Mouse (Mus musculus) liver (tissue): ENCODE data around the gene Hist2h2bb.

Experiments used
- DNase-seq: peaks from one replicate; pipeline ENCODE4 v3.0.0-alpha.2; 2020; ENCODE audit warnings: mixed read lengths

Hist2h2bb gene

DNA sequence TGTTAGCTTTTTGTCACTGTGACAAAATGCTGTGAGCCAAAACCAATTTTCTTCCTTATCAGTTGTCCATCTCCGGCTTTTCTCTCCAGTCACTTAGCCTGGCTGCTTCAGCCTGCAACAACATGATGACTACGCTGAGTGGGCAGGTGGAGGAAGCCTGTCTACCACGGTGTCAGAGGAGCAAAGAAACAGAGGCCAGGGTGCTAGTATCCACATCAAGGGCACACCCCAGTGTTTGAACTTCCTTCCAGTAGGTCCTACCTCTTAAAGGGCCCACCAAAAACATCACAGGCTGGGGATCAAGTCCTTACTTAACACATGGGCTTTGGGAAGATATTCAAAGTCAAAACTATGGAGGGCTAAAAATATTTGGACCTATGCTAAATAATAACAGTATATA, 39.9 kb downstream of the Hist2h2bb start:
- no peak for DNase-seq

DNA sequence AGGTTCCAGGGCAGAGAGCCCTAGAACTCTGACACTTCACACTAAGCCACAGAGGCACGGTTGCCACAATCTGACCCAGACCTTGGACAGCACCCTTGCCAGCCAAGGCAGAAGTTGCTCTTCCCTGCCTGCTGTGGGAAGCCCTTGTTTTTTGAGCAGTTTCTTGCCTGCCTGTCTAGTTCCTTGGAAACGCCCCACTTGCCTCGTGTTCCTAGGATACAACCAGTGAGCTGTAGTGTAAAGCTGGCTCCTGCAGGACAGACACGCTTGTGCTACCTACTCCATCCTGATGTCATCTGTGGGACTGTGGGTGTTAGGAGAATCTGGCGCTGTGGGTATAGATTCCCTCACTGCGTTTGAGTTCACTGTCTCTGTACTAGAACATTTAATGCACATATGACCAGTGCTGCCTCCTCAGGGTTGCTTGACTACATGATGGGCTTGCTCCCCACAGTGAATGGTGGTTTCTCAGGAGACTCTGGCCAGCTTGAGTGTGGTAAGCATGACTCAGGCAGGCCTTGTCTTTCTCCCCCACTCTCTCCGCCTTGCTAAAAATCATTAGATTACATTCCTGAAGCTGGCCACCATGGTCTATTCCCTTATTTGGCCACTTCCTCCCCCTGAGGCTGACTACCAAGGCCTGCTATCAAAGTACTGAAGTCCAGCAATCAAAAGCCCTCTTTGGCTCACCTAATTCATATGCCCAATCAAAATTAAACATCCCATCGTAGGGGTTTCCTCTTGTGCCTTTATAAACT, 43.0 kb downstream of the Hist2h2bb start:
- no peak for DNase-seq
